Mouse (Mus musculus): Measurements from ENCODE around the gene Gpnmb.
A peak's percentile ranks its signal among the peaks of the same experiment; 100 is the strongest.

Gene Gpnmb

DNA sequence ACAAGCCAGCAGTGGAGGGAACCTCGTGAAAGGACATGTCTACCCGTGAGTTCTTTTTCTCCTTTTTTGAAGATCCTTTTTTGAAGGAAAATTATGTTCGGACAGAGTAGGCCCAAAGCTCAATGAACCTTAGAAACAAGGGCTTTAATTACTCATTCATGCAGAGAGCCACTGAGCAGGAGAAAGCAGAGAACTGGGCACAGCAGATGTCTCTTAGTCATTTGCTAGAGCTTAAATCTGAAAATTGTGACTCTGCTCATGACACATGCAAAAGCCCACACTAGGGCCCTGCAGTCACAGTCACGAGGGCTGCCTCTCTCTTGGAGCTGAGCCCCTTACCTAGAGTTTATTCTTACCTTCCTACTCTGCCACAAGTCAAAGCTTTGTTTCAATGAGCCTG is 3.6 kb upstream of the Gpnmb start:
- no peak for DNase-seq

DNA sequence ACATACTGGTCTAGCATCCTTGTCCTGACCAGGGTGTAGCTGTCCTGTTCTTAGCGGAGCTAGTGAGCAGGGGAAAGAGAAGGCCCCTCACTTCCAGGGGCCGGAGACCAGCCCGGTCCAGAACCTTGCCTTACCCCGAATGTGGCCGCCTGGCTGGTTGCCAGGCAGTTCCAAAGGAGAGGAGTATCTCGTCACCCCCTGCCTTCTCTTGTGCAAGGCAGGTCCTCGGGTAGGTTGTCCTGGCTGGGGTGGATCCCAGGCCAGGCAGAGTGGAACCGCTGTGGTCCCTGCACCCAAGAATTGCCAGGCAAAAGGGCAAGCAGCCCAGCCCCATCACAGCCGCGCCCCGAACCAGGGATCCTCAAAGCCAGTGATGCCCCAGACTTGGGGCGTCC is 919 bp downstream of the Gpnmb start:
- no peak for DNase-seq

DNA sequence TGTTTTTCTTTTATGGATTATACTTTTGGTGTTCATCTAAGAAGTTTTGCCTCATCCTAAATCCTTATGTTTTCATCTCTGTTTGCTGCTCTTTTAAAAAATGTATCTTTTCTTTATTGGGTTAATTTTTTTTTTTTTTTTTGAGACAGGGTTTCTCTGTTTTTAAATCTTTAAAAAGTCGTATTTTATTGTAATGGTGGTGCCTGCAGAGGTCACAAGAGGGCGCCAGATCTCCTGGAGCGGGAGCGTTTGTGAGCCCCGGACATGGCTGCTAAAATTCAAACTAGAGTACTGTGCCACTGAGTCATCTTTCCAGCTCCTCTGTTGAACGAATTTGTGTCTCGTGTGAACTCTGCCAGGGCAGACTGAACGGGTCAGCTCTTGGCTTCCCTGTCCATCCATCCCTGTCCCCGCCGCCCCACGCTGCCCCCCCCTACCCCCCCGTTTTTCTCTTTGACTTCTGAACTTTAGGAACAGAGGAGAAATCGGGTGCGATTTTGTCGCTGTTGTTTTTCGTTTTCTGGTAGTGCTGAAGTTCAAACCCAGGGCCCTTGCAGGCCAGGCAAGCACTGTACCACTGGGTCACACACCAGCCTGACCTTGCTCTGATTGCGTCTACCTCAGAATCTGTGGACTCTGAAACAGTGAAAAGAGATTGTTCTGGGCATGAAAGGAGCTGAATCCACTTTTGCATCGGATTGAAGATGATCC is 3.3 kb downstream of the Gpnmb start:
- peak; percentile 38 for DNase-seq

DNA sequence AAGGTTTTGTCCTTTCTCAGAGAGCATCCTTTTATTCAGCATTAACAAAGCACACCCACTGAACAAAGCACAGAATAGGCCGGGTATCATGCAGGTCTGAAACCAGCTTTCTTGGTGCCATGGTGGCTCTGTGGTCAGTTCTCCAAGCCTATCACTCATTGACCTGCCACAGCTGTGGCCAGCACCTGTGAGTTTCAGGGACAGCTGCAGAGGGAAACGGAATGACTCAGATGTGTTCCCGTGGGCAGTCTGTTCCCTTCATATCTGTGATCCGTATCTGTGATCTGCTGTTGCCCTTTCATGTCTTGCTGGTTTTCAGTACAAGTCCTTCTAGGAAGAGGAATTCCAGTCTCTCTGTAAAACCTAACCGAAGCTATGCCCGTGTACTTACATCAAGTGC is 10.2 kb downstream of the Gpnmb start:
- no peak for DNase-seq

DNA sequence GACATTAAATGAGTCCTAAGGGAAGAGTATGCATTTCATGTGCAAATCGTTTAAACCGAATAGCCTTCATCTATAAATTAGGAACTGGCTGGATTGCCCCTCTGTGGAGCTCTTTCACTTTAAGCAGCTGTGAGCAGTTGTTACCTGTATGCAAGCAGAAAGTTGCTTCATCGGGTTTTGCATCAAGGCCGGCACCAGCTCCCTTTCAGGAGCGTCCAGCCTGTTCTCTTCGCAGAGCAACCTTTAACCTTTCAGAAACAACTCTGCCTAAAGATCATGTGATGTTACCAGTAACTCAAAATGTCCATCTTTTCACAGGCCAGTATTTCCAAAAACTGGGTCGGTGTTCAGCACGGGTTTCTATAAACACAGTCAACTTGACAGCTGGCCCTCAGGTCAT is 10.6 kb downstream of the Gpnmb start:
- DNase-seq: no peak

DNA sequence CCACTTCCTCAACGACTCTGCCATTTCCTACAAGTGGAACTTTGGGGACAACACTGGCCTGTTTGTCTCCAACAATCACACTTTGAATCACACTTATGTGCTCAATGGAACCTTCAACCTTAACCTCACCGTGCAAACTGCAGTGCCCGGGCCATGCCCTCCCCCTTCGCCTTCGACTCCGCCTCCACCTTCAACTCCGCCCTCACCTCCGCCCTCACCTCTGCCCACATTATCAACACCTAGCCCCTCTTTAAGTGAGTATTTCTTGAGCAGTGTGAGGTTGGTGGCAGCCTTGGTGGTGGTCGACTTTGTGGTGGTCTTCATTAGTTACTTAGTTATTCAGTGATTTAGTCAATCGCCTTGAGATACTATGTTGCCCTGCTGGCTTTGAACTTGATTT is 11.5 kb downstream of the Gpnmb start:
- DNase-seq: no peak

DNA sequence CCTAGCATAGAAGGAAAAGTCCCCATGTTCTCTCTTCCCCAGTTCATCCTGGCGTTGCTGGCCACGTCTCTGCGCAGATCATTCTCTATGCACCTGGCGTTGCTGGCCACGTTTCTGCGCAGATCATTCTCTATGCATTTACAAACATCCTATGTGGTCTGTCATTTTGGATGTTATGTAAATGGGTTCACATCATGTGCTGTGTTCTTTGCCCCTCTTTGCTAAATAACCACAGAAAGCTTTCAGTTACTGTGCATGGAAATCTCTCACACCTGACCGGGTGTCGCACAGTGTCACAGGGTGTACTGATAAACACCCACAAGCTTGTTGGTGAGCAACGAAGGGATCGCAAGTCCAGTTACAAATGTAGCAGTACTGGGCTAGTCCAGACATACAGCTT is 12.0 kb downstream of the Gpnmb start:
- DNase-seq: no peak

DNA sequence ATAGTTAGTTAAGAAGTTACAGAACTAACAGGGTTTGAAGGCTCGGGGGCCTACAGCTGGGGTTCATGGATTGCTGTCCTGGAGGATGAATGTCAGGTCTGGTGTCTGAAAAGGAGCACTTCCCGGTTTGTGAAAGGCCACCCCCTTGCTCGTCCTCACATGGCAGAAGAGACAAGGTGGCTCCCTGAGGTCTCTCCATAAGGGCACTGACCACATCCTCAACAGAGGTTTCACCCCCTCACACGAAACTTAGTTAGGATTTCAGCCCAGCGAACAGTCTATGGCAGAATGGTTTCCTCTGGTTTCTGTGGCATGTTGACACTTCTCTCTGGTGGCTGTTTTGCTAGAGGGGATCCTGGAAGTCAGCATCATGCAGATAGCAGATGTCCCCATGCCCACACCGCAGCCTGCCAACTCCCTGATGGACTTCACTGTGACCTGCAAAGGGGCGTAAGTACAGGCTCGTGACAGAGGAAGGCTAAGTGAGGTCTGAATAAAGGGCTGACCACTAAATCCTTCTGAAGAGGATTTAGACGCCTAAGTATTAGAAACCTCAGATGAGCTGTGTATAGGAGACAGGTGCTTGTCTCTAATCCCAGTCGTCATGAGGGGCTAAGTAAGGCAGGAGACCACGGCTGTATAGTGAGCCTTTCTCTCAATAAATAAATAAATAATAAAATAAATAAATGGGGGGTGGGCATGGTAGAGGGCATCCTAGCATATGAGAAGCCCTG is 14.5 kb downstream of the Gpnmb start:
- DNase-seq: no peak

DNA sequence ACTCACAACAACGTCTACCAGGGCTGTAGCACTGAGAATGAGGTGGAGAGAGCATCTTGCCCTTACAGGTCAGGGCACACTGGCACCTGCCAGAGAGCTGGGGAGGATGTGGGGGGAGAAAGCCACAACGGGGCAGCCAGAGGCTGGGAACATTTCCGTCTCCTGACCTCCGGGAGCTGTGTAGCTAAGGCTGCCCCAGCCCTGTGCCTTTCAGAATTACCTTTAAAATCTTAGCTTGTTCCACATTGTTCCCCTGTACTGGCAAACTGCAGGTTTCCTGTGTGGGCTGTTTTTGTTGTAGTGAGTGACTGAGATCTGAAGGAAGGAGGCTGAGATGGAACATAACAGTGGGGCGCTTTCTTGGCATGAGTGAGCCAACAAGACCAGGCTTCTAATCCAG is 15.8 kb downstream of the Gpnmb start:
- DNase-seq: no peak

DNA sequence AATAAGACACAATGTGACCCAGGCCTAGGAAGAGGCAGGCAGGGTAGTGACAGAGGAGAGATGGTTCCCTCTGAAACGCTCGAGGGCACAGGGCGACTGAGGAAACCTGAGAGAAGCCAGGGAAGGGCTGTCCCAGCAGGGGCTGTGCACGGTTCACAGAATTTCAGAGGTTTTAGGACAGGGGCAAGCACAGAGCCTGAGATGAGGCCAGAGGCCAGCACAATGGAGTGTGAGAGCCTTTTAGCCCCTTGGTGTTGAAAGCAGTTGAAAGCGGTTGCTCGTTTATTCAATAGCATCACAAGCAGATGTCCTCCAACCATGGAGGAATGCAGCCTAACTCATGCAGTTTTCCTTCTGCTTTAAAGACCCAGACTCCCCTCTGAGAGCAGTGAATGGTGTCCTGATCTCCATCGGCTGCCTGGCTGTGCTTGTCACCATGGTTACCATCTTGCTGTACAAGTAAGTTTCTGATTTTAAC is 18.9 kb downstream of the Gpnmb start:
- no peak for DNase-seq

DNA sequence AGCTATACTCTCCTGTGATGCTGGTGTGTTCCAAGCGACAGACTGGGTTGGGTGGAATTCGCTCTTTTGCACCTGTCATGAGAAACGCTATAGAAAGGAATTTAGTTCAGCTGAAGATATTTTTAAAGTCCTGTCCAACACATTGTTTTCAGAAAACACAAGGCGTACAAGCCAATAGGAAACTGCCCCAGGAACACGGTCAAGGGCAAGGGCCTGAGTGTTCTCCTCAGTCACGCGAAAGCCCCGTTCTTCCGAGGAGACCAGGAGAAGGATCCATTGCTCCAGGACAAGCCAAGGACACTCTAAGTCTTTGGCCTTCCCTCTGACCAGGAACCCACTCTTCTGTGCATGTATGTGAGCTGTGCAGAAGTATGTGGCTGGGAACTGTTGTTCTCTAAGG is 19.7 kb downstream of the Gpnmb start:
- DNase-seq: no peak

DNA sequence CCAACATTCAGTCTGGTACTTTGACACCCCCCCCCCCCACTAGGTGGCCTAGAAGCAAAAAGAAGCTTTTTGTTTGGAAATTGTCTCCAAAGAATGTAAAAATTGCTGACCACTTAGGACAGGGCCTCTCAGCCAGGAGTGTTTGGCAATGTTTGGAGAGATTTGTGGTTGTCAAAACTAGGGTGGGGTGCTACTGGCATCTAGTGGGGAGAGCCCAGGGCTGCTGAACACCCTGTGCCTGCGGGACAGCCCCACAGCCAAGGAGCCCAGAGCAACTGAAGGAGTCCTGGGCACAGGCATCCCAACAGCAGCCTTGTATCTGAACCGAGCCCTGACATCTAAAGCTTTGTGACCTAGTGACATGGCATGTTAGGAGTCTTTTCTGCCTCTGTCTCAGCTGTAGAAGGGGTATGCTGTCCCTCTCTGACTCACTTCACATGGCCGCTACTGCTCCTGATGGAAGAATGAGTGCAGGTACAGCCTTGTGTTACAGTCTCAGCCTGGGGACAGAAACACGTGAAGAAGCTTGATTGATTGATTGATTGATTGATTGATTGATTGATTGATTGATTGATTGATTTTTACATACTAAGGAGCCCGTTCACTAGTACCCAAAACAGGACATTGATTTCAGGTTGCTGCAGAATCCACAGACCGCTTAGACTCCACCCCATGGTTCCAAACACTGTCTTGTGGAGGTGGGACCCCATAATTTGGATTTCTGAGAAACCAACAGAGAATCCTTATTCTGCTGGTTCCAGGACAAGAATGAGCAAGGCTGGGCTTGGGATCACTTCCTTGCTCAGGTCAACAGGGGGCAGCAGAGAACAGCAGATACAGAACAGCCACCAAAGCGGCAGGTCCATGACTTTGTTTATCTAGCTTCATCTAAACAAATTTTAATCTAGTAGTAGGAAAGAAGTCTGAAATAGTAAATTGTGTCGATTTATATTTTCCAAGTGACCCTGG is 21.0 kb downstream of the Gpnmb start:
- peak; percentile 68 for DNase-seq

DNA sequence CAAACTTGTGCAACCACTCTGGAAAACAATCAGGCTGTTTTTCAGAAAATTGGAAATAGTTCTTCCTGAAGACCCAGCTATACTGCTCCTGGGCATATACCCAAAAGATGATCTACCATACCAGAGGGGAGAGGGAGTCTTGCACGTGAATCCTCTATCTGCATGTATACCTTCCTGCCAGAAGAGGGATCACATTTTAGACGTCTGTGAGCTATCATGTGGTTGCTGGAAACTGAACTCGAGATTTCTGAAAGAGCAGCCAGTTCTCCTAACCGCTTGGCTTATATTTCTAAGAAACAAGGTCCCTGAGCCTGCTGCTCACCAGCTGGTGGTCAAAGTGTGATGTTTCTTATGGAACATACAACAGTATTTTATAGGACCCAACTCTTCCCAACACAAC is 32.0 kb downstream of the Gpnmb start:
- no peak for DNase-seq

DNA sequence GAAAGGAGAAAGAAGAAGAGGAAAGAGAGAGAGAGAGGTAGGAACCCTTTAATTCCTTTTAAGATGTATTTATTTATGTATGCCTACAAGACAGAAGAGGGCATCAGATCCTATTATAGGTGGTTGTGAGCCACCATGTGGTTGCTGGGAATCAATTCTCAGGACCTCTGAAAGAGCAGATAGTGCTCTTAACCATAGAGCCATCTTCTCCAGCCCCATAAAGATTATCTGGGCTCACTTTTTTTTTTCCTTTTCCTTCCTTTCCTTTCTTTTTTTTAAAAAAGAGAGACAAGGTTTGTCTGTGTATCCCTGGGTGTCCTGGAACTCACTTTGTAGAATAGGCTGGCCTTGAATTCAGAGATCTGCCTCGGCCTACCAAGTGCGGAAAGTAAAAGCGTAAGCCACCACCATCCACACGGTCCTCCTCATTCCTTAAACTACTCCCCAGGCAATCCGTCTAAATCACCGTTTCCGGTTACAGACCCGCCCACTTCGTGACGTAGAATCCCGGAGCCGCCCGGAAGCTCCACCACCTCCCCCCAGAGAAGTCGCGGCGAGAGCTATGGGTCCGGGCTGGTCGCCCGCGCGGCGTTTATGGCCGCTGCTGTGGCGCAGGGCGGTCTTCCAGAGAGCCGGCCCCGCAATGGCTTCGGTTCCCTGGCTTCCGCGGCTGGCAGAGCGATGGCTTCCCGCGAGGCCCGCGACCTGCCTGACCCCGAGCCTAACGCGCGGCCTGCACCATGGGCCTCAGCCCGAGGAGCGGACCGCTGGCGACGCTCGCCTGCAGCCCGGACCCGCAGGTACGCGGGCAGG is 37.2 kb downstream of the Gpnmb start, which contains the start of gene Malsu1:
Gene Malsu1 (plus strand): TSS at position 492 of the 813 bp plus-strand sequence.
- DNase-seq: peak; percentile 92

DNA sequence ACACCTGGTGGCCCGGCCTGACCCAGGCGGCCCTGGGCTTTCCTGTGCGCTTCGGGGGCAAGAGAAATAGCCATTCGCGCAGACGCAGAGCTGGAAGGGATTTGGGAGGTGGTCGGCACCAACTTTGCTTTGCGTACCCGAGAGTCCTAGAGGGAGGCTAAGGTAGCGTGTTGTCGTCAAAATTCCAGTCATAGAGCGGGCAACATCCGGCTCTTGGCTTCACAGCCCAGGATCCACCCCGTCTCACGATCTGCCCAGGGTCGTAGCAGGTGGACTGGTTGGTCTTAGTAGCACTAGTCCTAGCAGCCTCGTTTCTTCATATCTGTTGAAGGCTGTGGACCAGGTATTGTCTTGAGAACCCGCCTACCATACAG is 37.8 kb downstream of the Gpnmb start:
- no peak for DNase-seq

DNA sequence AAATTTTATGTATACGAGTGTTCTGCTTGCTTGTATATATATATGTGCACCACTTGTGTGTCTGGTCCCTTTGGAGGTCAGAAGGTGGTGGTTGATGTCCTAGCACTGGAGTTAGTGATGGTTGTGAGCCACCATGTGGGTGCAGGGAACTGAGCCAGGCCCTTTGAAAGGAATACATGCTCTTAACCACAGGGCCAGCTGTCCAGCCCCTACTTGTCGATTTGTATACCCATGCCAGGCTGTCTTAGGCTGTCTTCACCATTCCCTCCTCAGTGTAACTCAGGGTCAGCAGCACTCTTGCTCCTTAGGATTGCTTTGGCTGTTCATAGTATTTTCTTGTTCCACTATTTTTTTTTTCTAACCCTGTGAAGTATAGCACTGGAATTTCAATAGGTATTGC is 41.5 kb downstream of the Gpnmb start:
- DNase-seq: no peak

DNA sequence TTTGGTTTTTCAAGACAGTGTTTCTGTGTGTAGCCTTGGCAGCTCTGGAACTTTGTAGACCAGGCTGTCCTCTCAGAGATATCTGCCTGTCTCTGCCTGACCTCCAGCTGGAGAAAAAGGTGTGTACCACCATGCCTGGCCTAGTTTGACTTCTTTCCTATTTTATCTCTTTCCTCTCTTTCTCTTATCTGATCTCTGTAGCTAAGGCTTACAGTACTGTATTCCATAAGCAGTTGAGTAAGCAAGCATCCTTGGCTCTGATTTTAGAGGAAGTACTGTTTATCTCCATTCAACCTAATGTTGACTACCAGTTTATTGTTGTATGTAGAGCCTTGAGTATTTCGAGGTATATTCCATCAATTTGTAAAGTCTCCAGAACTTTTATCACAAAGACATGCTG is 43.0 kb downstream of the Gpnmb start:
- DNase-seq: no peak

DNA sequence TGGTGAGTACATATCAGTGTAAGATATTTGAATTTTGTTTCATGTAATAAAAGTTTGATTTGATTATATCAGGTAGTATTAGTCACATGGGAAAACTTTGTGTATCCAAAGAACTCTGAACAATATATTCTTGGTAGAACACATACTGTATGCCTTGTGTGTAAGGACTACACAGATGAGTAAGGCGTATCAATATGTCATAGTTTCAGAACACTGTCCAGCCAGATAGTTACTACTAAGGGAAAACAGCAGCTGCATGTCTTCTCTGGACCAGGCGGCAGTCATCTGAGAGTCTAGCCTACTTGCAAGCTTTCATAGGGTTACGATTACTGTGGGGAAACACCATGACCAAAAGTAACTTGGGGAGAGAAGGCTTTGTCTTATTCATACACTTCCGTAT is 46.7 kb downstream of the Gpnmb start:
- no peak for DNase-seq

DNA sequence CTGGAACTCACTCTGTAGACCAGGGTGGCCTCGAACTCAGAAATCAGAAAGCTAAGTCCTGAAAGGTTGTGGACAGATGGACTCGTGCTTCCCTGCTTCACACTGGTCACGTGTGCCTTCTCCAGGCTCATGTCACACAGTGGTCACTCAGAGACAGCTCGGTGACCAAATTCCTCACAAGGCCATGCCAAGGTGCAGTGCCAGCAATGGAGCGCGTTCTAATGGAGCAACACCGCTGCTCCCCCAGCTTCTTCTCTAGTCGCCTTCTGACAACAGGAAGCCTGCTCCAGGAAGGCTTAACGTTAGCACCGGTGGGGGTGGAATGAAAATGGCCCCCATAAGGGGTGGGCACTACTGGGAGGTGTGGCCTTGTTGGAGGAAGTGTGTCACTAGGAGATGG is 58.6 kb downstream of the Gpnmb start:
- DNase-seq: no peak

DNA sequence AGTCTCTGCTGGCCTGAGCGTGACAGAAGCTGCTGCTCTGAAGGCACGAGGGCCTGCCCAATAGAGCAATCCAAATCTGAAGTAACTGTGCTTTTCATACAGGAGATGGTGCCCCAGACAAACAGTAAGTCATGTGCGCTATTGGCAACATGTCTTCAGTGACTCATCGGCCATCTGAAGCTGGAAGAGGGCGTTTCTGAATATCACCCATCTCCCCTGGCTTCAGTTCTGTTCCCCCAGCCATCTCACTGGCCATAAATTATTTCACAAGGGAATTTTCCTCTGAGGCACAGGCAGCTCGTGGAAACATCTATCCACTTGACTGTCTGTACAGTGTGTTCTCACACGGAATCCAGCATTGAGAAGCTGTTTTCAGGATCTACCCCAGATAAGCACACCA is 60.1 kb downstream of the Gpnmb start:
- DNase-seq: peak; percentile 31

DNA sequence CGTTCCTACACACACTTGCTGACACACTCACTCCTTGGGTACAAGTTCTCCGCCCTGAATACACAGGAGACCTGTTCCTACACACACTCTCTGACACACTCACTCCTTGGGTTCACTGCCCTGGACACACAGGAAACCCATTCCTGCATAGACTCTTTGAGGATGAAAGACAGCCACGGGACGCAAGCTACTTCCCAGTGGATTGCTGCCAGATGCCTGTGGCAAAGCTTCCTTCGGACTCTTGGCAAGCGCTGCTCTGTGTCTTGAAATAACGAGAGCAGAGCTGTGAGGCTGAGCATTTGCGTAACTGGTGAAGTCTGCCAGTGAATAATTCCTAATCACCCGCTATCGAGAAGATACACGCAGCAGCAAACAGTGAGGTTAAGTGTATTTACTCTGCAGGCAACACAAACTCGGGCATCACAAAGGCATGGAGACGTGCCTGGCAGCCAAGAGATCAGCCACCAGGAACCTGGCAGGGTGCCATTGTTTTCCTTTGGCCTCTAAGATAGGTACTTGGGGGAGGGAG is 60.7 kb downstream of the Gpnmb start:
- peak; percentile 74 for DNase-seq

DNA sequence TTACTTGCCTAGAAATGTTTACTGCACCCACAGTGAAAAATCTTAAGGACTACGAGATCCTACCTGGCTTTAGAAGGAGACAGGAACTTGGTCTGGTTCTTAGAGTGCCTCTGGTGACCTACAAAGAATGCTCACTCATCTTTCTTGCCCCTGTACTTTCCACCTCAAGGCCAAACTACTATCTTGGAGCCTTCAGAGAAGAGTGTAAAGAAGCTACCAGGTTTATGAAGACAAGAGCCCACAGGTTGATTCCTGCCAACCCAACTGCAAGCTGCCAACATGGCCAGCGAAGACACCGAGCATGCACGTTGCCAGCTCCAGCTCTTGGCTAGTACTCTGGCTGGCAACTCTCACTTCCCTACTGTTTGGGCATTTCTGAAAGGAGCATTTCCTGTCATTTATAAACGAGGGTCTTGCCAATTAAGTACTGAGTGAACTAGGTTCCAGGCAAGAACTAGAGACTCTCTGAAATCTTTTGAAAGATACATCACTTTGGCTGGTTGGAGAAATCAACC is 61.3 kb downstream of the Gpnmb start:
- peak; percentile 28 for DNase-seq
